Mouse (Mus musculus): ENCODE data around the gene Ankrd35. TPM values are rescaled to one million over a fixed set of nuclear protein-coding genes. Genes with fewer than 3 reads are reported as not detected.

Gene Ankrd35
- total RNA-seq, 2 experiments from 2014 or later: not detected

- ATAC-seq (replicated peaks; ENCODE audit: low FRiP score, low TSS enrichment, poor library complexity, severe bottlenecking): no peak
Observed at GRCm38 (mm10) chr3:96737013-96737740, 67.2 kb downstream of the Ankrd35 start.

GRCm38 (mm10) chr3:96737995-96738394, 68.1 kb downstream of the Ankrd35 start:
- ATAC-seq (replicated peaks; ENCODE audit: low FRiP score, low TSS enrichment, poor library complexity, severe bottlenecking): no peak

- ATAC-seq (replicated peaks; ENCODE audit: low FRiP score, low TSS enrichment, poor library complexity, severe bottlenecking): 0 out of 2 replicates have a peak, but pooled peaks have one; percentile 61
Observed at GRCm38 (mm10) chr3:96740279-96740678, 70.3 kb downstream of the Ankrd35 start.

Other genes with a start within 250 kb of the Ankrd35 start
- not detected in 2 replicates for gene BC107364, start 217.8 kb upstream of the Ankrd35 start, total RNA-seq (2014; fragmentation: Nextera tagmentation)
- gene BC107364, start 217.8 kb upstream of the Ankrd35 start, total RNA-seq (2017): not detected in 2 replicates
- gene Hfe2, start 145.0 kb upstream of the Ankrd35 start, total RNA-seq (2014; fragmentation: Nextera tagmentation): not detected in 2 replicates
- gene Hfe2, start 145.0 kb upstream of the Ankrd35 start, total RNA-seq (2017): not detected in 2 replicates
- gene Txnip, start 112.2 kb upstream of the Ankrd35 start, total RNA-seq (2014; fragmentation: Nextera tagmentation): 257 and 274 TPM in 2 replicates
- gene Txnip, start 112.2 kb upstream of the Ankrd35 start, total RNA-seq (2017): 121 and 224 TPM in 2 replicates
- not detected in 2 replicates for gene Gm16253, start 93.1 kb upstream of the Ankrd35 start, total RNA-seq (2014; fragmentation: Nextera tagmentation)
- gene Gm16253, start 93.1 kb upstream of the Ankrd35 start, total RNA-seq (2017): not detected in 2 replicates
- gene Polr3gl, start 76.0 kb upstream of the Ankrd35 start, total RNA-seq (2014; fragmentation: Nextera tagmentation): 18.4 and 38.1 TPM in 2 replicates
- 56.0 and 72.8 TPM in 2 replicates for gene Polr3gl, start 76.0 kb upstream of the Ankrd35 start, total RNA-seq (2017)
- gene Ankrd34a, start 73.5 kb upstream of the Ankrd35 start, total RNA-seq (2014; fragmentation: Nextera tagmentation): not detected in 2 replicates
- not detected in 2 replicates for gene Ankrd34a, start 73.5 kb upstream of the Ankrd35 start, total RNA-seq (2017)
- gene Lix1l, start 69.0 kb upstream of the Ankrd35 start, total RNA-seq (2014; fragmentation: Nextera tagmentation): 0.25 and 0.72 TPM in 2 replicates
- gene Lix1l, start 69.0 kb upstream of the Ankrd35 start, total RNA-seq (2017): 0.72 and 0.94 TPM in 2 replicates
- 174 and 189 TPM in 2 replicates for gene Rbm8a, start 40.2 kb upstream of the Ankrd35 start, total RNA-seq (2014; fragmentation: Nextera tagmentation)
- gene Rbm8a, start 40.2 kb upstream of the Ankrd35 start, total RNA-seq (2017): 95.5 and 108 TPM in 2 replicates
- gene Pex11b, start 34.8 kb upstream of the Ankrd35 start, total RNA-seq (2014; fragmentation: Nextera tagmentation): 23.1 and 49.5 TPM in 2 replicates
- 9.7 and 17.3 TPM in 2 replicates for gene Pex11b, start 34.8 kb upstream of the Ankrd35 start, total RNA-seq (2017)
- 0.50 and 0.67 TPM in 2 replicates for gene Gm42957, start 34.7 kb upstream of the Ankrd35 start, total RNA-seq (2014; fragmentation: Nextera tagmentation)
- 0.30 TPM in 1 of 2 replicates, not detected in the other for gene Gm42957, start 34.7 kb upstream of the Ankrd35 start, total RNA-seq (2017)
- 0.10 and 4.4 TPM in 2 replicates for gene Itga10, start 24.5 kb upstream of the Ankrd35 start, total RNA-seq (2014; fragmentation: Nextera tagmentation)
- 0.08 and 0.28 TPM in 2 replicates for gene Itga10, start 24.5 kb upstream of the Ankrd35 start, total RNA-seq (2017)
- gene Pias3, start 26.3 kb downstream of the Ankrd35 start, total RNA-seq (2014; fragmentation: Nextera tagmentation): 11.0 and 14.2 TPM in 2 replicates
- gene Pias3, start 26.3 kb downstream of the Ankrd35 start, total RNA-seq (2017): 1.7 and 2.9 TPM in 2 replicates
- not detected in 2 replicates for gene Nudt17, start 38.4 kb downstream of the Ankrd35 start, total RNA-seq (2014; fragmentation: Nextera tagmentation)
- gene Nudt17, start 38.4 kb downstream of the Ankrd35 start, total RNA-seq (2017): not detected in 2 replicates
- gene Polr3c, start 57.5 kb downstream of the Ankrd35 start, total RNA-seq (2014; fragmentation: Nextera tagmentation): 37.2 and 41.7 TPM in 2 replicates
- 17.6 and 28.0 TPM in 2 replicates for gene Polr3c, start 57.5 kb downstream of the Ankrd35 start, total RNA-seq (2017)
- gene Rnf115, start 57.5 kb downstream of the Ankrd35 start, total RNA-seq (2014; fragmentation: Nextera tagmentation): 35.3 and 40.0 TPM in 2 replicates
- 51.7 and 74.3 TPM in 2 replicates for gene Rnf115, start 57.5 kb downstream of the Ankrd35 start, total RNA-seq (2017)
- not detected in 2 replicates for gene Pdzk1, start 159.2 kb downstream of the Ankrd35 start, total RNA-seq (2014; fragmentation: Nextera tagmentation)
- not detected in 2 replicates for gene Pdzk1, start 159.2 kb downstream of the Ankrd35 start, total RNA-seq (2017)
- 0.76 and 3.2 TPM in 2 replicates for gene Cd160, start 159.2 kb downstream of the Ankrd35 start, total RNA-seq (2014; fragmentation: Nextera tagmentation)
- gene Cd160, start 159.2 kb downstream of the Ankrd35 start, total RNA-seq (2017): 0.46 and 2.0 TPM in 2 replicates
- not detected in 2 replicates for gene Gja5, start 234.6 kb downstream of the Ankrd35 start, total RNA-seq (2014; fragmentation: Nextera tagmentation)
- gene Gja5, start 234.6 kb downstream of the Ankrd35 start, total RNA-seq (2017): not detected in 2 replicates
- 28.0 and 28.6 TPM in 2 replicates for gene Gpr89, start 235.2 kb downstream of the Ankrd35 start, total RNA-seq (2014; fragmentation: Nextera tagmentation)
- 28.5 and 35.0 TPM in 2 replicates for gene Gpr89, start 235.2 kb downstream of the Ankrd35 start, total RNA-seq (2017)

All from megakaryocyte-erythroid progenitor cell, adult 5-6 weeks (primary cell).